In the genomic region with DNA sequence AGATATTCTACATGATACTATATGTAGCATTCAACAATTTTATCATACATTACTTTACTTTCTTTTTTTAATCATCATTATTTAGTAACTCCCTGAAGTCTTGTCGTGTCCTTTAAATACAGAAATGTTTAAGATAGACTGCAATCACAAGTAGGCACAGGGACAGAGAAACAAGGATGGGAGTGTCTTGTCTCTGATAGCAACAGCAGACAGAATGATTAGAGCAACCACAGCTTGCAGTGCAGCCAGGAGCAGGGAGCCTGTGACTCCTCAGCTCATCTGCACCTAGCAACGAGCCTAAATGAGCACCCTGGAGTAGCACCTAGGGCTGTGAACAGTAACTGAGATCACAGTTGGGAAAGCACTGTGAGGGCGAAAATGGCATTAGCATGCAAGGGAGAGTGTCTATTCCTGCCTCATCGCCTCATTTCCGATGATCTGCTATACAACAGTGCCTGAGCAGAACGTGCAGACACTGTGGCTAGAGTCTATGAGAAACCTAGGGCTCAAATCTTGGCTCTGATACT, we compare ENCODE assay signal across 18 mouse cellular contexts.
DNase-seq lines count a peak whose midpoint lies in the region; ATAC-seq lines count a peak whose summit lies in the region.
"Had no signal": no experiment of that assay in that cellular context is flagged by ENCODE, and none has a peak within 500 bp of the region (broad histone marks: within the 10 kb centered on the region; RNA-seq: fewer than 3 reads in every experiment).

No protein-coding gene starts in this region.

- H3K27ac ChIP-seq in midbrain, embryonic 10.5 days (replicated peaks) = no peak overlapping the region
- H3K27ac ChIP-seq: embryonic facial prominence, embryonic 10.5 days; forebrain, embryonic 12.5 days; hindbrain, embryonic 13.5 days had no signal

- H3K4me3 ChIP-seq in midbrain, embryonic 10.5 days = no peak overlapping the region
- H3K4me3 ChIP-seq: embryonic facial prominence, embryonic 10.5 days; forebrain, embryonic 12.5 days; hindbrain, embryonic 13.5 days; megakaryocyte, embryonic 14.5 days had no signal

- no peaks in the 10 kb centered on the region for H3K36me3 ChIP-seq in midbrain, embryonic 10.5 days
- H3K36me3 ChIP-seq: embryonic facial prominence, embryonic 10.5 days; forebrain, embryonic 12.5 days; hindbrain, embryonic 13.5 days had no signal

- ATAC-seq in frontal cortex, adult (ENCODE audit: low TSS enrichment) = peak; percentile 71

- no peaks in the 10 kb centered on the region for H3K4me1 ChIP-seq in midbrain, embryonic 10.5 days
- H3K4me1 ChIP-seq: embryonic facial prominence, embryonic 10.5 days; forebrain, embryonic 12.5 days; hindbrain, embryonic 13.5 days; megakaryocyte, embryonic 14.5 days had no signal

- WGBS in midbrain, embryonic 10.5 days = 71% methylated on average over 6 of the region's 6 CpGs

- no peaks in the 10 kb centered on the region for H3K27me3 ChIP-seq in midbrain, embryonic 10.5 days (ENCODE audit: low read depth, poor library complexity, severe bottlenecking)
- H3K27me3 ChIP-seq: forebrain, embryonic 12.5 days; hindbrain, embryonic 13.5 days; megakaryocyte, embryonic 14.5 days had no signal

- H3K9me3 ChIP-seq in midbrain, embryonic 10.5 days (replicated peaks) = no peaks in the 10 kb centered on the region
- H3K9me3 ChIP-seq: embryonic facial prominence, embryonic 10.5 days; forebrain, embryonic 12.5 days; hindbrain, embryonic 13.5 days had no signal

- peak; percentile 5 to 27 for DNase-seq in left cerebral cortex, adult 18-20 months (ENCODE audit: low spot score in 2 of 2)
- DNase-seq in left cerebral cortex, adult 11 months (ENCODE audit: low spot score) = no peak
- DNase-seq in frontal cortex, postnatal 36 days (ENCODE audit: low spot score in 2 of 2) = peak; percentile 23 to 62
- peak; percentile 26 to 49 for DNase-seq in right cerebral cortex, postnatal 10 days (ENCODE audit: low spot score in 2 of 2)
- no peak for DNase-seq in midbrain, embryonic 10.5 days (ENCODE audit: low spot score)
- no peak for DNase-seq in urinary bladder, adult 18-20 months (ENCODE audit: low spot score in 2 of 2)
- DNase-seq: adrenal gland, postnatal 10 days; cerebellum, adult 18-20 months; cerebellum, postnatal 36 days; heart, postnatal 10 days; lung, adult 18-20 months; spleen, adult 18-20 months; thymus, postnatal 25 days had no signal

Comparison
In these comparisons a context has a peak if more than half of its experiments do, and no peak if none do; other contexts are left out.
1. DNase-seq: peak in left cerebral cortex, adult 18-20 months (2 of 2), frontal cortex, postnatal 36 days (2 of 2) and right cerebral cortex, postnatal 10 days (2 of 2); none in left cerebral cortex, adult 11 months (single experiment), midbrain, embryonic 10.5 days (single experiment) and urinary bladder, adult 18-20 months (0 of 2).